Mouse (Mus musculus) intestine, embryonic 14.5 days (tissue): ENCODE data around the gene Hspa8. TPM values are rescaled to one million over a fixed set of nuclear protein-coding genes. Genes with fewer than 3 reads are reported as not detected.

Experiments
- ATAC-seq: fragments of 200-750 bp; cut with Nextera tagmentation; replicated peaks from 2 replicates; pipeline ENCODE4 v1.8.0; 2017; ENCODE audit warnings: low read depth, moderate number of reproducible peaks, moderate TSS enrichment, moderate library complexity; ENCODE audit not compliant: low FRiP score, low TSS enrichment
- DNase-seq: peaks from one replicate; pipeline ENCODE4 v3.0.0-alpha.2; 2018; ENCODE audit warnings: low spot score
- H3K27ac ChIP-seq: fragments of 300-500 bp; sonication (generic); 2 replicates; pipeline ENCODE4 v1.5.1; 2014; ENCODE audit warnings: low read depth, mild to moderate bottlenecking, control low read depth
- H3K27me3 ChIP-seq: fragments of 300-500 bp; sonication (generic); replicated peaks from 2 replicates; pipeline ENCODE4 v1.6.1; 2014; ENCODE audit warnings: low read length, control low read depth; ENCODE audit not compliant: control insufficient read depth, insufficient read depth
- H3K36me3 ChIP-seq: fragments of 300-500 bp; sonication (generic); 2 replicates; pipeline ENCODE4 v1.6.1; 2014; ENCODE audit warnings: low read length, control low read depth; ENCODE audit not compliant: control insufficient read depth, insufficient read depth
- H3K4me1 ChIP-seq: fragments of 300-500 bp; sonication (generic); replicated peaks from 2 replicates; pipeline ENCODE4 v1.6.1; 2014; ENCODE audit warnings: low read length, control low read depth, mixed read lengths; ENCODE audit not compliant: control insufficient read depth, insufficient read depth
- H3K4me2 ChIP-seq: fragments of 300-500 bp; sonication (generic); 2 replicates; pipeline ENCODE4 v1.6.1; 2014; ENCODE audit warnings: low read length
- H3K4me3 ChIP-seq: fragments of 300-500 bp; sonication (generic); 2 replicates; pipeline ENCODE4 v1.5.1; 2014; ENCODE audit warnings: low read depth, low read length, control low read depth, mixed read lengths
- H3K9ac ChIP-seq: fragments of 300-500 bp; sonication (generic); 2 replicates; pipeline ENCODE4 v1.6.1; 2014; ENCODE audit warnings: mild to moderate bottlenecking, low read length
- H3K9me3 ChIP-seq: fragments of 300-500 bp; sonication (generic); 2 replicates; pipeline ENCODE4 v1.6.1; 2016; ENCODE audit warnings: low read length, control low read depth; ENCODE audit not compliant: control insufficient read depth
- WGBS: fragments of 180-500 bp; shearing (Covaris S2); extraction: QIAGEN DNeasy Blood & Tissue Kit; methylation state at CpG from one replicate; pipeline ENCODE4 v1.1.7; 2014; 5-methylcytosine and 5-hydroxymethylcytosine counted together
- polyA plus RNA-seq: library from polyadenylated mRNA; unstranded; fragments of >200 nt; fragmentation: Nextera tagmentation; extraction: Ambion mirVana; gene quantifications from 2 replicates; pipeline ENCODE4 v1.2.1, GENCODE M21; 2014

The Hspa8 gene
- polyA plus RNA-seq, 1 experiment from 2014 or later, result 2,647 TPM

DNA sequence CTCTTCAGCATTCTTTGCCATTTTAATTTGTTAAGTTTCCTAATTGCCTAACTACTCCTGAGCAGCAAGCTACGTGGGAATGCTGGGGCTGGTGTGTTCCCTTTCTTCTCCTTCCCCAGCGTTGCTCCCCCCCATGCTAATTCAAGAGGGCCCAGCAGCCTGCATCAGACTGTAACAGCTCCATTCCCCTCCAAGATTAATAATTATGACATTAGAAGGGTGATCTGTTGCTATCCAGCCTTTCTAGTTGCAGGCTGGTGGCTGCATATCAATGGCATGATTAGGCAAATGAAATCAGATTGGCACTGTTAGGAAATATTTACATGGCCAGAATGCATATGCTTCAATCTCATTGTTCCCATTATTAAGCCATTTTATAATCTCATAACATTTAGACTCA lies 50.7 kb downstream of the Hspa8 start:
- Histone ChIP-seq H3K4me1 (no peaks in the 10 kb centered on the region), H3K9me3 (no peaks in the 10 kb centered on the region), H3K4me2 (no peak overlapping the region), H3K36me3 (no peaks in the 10 kb centered on the region), H3K4me3 (no peak overlapping the region), H3K27ac (no peak overlapping the region), H3K9ac (no peak overlapping the region), H3K27me3 (no peaks in the 10 kb centered on the region; the same call in 1 of the 2 replicates)
- DNase-seq, result no peak
- 58% methylated on average over 2 of the region's 2 CpGs for WGBS
- no peak for ATAC-seq

DNA sequence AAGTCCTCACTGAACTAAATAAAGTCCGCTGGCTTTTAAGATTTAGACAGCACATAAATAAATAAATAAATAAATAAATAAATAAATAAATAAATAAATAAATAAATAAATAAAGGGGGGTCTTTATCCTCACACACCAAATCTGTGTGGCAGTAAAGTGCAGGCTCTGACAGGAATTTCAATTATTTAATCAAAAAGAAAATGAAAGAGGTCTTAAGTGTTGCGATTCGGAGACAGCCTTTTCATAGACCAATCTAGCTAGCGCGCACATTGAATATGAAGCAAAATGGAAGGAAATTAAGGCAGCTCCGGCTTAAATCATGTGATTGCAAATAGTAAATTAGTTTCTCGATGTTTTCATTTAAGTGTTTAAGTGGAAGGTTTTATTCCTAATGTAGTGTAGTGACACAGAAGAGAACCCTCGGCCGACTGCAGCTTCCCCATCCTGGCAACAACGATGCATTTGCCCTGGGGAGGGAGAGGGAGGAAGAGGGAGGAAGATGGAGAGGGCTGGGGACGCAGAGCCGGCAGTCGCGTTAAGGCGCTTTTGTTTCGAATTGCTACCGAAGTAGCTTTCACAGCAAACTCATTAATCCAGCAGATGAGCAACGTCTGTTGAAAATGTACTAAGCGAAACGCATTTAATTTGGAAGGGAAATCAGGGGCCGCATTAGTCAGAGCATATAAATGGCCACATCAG lies 57.8 kb downstream of the Hspa8 start:
- Histone ChIP-seq H3K4me3 (peak overlapping the region; percentile 28), H3K9me3 (no peaks in the 10 kb centered on the region), H3K27ac (no peak overlapping the region), H3K27me3 (peaks cover 17% of the 10 kb centered on the region; the same call in 1 of the 2 replicates), H3K9ac (peak overlapping the region; percentile 11; the same call in 1 of the 2 replicates), H3K4me1 (peaks cover 4% of the 10 kb centered on the region; the same call in 1 of the 2 replicates), H3K4me2 (peak overlapping the region; percentile 58), H3K36me3 (no peaks in the 10 kb centered on the region)
- WGBS, result 11% methylated on average over 21 of the region's 21 CpGs
- ATAC-seq, result no peak
- DNase-seq, result no peak

DNA sequence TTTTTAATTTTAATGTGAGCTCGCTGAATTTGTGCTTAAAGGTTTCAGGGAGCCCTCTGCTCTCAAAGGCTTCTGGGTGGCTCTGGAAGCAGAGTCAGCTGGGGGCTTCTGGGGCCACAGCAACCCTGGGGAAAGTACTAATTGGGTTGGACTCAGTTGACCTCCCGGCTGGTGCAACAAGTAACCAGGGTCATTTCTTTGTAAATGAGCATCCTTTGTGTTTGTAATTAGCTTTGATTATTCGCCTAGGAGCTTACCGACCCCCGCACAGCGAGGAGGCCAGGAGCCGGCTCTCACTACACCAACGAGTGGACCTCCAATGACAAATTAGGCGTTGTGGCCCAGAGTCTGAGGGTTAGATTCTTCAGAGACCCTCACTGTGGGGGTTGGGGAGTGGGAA lies 58.4 kb downstream of the Hspa8 start:
- peak overlapping the region; percentile 58 for H3K4me2 ChIP-seq
- peak overlapping the region; percentile 28 for H3K4me3 ChIP-seq
- H3K4me1 ChIP-seq, result peaks cover 4% of the 10 kb centered on the region; the same call in 1 of the 2 replicates
- H3K9ac ChIP-seq, result no peak overlapping the region
- DNase-seq (no peak), ATAC-seq (no peak)
- 15% methylated on average over 9 of the region's 9 CpGs for WGBS
- H3K27ac ChIP-seq, result no peak overlapping the region
- H3K9me3 ChIP-seq, result no peaks in the 10 kb centered on the region
- peaks cover 17% of the 10 kb centered on the region; the same call in 1 of the 2 replicates for H3K27me3 ChIP-seq
- no peaks in the 10 kb centered on the region for H3K36me3 ChIP-seq

Other genes with a start within 250 kb of the Hspa8 start
- not detected in 2 replicates for gene Gm21915, start 130.4 kb upstream of the Hspa8 start, polyA plus RNA-seq
- gene Clmp, start 115.0 kb upstream of the Hspa8 start, polyA plus RNA-seq, result 43.5 and 43.9 TPM in 2 replicates
- gene Bsx, start 73.1 kb downstream of the Hspa8 start, polyA plus RNA-seq, result not detected in 2 replicates
- 0.05 TPM in 1 of 2 replicates, not detected in the other for gene Jhy, start 163.1 kb downstream of the Hspa8 start, polyA plus RNA-seq
- 0.43 and 0.74 TPM in 2 replicates for gene Crtam, start 203.6 kb downstream of the Hspa8 start, polyA plus RNA-seq